Mouse (Mus musculus) splenic B cell, adult 2 months (primary cell): ENCODE measurements around the gene Pkp3.
A peak's percentile ranks its signal among the peaks of the same experiment; 100 is the strongest.
"Not testable (repeated sequence)": the region's sequence is repeated elsewhere in the genome, so short reads cannot be mapped to it uniquely, and the experiment has no call there.

ENCODE experiments used
- DNase-seq: peaks from one replicate; pipeline ENCODE4 v3.0.0-alpha.2; 2011; ENCODE audit warnings: low read depth, low spot score
- H3K27me3 ChIP-seq: 2 replicates; pipeline ENCODE4 v1.6.1; 2012; ENCODE audit warnings: mild to moderate bottlenecking, low read length, moderate library complexity, mixed read lengths; ENCODE audit not compliant: control insufficient read depth, poor library complexity, insufficient read depth, severe bottlenecking
- H3K36me3 ChIP-seq: 2 replicates; pipeline ENCODE4 v1.6.1; 2012; ENCODE audit warnings: mild to moderate bottlenecking, low read length, moderate library complexity, mixed read lengths; ENCODE audit not compliant: control insufficient read depth, poor library complexity, insufficient read depth, severe bottlenecking

Gene Pkp3

DNA sequence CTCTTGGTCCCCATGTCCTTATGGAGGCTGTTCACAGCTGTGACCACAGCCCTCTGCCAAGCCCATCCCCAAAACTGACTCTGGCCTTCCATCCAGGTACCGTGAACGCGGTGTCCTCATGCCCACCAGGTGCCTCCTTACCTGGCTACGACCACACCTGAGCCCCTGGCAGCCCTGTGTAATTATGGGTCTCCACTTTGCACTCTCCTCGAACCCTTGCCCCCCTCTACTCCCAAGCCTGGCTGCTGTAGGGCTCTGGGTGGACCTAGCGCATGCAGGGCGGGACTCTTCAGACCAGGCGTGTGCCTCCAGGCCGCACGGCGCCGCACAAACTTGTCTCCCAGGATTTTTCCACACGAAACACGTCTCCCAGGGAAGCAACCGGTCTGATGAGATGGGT, at the start of gene Pkp3:
Gene Pkp3, plus strand, starts transcription at position 378 of the 400 bp plus-strand sequence.
- no peaks in the 10 kb centered on the region for H3K36me3 ChIP-seq
- no peaks in the 10 kb centered on the region for H3K27me3 ChIP-seq
- DNase-seq: no peak

DNA sequence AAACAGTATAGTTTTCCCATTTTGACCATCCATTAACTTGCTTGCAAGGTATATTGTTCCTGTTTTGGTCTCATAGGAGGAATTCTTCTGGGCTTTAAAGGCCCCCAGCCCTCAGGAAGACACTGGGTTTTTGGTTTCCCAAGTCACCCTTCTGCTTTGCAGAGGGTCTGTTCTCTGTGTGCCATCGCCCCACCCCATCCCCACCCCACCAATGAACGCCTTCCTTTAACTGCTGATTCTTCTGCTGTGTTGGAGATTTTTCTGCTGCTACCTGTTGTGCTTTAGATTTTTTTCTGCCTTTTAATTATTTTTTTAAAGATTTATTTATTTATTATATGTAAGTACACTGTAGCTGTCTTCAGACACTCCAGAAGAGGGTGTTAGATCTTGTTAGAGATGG, 49.2 kb upstream of the Pkp3 start, which contains the start of gene Gm17387:
Gene Gm17387, plus strand, starts transcription at position 301 of the 400 bp plus-strand sequence.
- Histone ChIP-seq H3K27me3 (no peaks in the 10 kb centered on the region), H3K36me3 (no peaks in the 10 kb centered on the region)
- no peak for DNase-seq

DNA sequence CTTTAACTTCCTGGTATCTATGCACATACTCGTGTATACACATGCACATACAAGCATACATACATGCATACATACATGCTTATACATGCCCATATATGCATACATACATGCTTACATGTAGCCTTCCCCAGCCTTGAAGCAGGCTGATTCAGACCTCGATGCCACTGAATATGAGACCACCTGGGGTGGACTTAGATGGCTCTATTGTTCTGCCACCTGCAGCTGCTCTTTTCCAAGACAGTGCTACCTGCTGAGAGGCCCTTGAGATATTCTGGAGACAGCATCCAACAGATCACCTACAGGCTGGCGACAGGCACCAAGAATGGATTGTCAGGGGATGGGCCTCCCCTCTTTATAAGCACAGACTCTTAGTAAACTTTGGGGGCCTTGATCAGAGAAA, 47.6 kb upstream of the Pkp3 start:
- Histone ChIP-seq H3K27me3 (no peaks in the 10 kb centered on the region), H3K36me3 (no peaks in the 10 kb centered on the region)
- DNase-seq: no peak

DNA sequence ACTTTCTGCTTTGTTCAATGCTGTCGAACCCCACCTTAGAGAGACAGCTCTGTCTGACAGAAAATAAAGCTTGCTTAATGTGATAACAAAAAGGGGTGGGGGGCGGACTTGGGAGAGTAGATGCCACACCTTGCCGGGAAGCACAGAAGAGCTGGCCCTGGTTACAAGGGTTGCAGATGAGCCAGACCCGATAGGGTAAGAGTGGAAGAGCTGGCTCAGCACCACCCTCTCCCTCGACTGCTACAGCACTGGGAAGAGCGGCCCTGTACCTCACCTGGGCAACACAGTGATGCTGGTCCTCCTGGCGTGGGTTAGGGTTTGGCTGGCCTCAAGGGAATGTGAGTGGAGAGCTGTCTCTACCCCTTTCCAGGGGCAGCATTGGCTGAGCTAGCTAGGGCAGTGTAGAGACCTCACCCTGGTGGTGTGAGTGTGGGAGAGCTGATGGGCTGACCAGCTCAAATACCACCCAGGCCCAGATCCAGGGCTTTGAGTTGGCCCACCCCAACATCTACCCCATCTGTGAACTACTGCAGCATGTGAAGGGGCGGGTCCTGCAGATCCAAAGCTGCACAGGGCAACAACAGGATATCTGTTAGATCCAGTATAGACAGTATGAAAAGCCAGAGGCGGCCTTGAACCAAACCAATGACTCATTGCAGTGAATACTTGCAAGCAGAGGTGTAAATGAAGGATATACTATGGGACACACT, 45.4 kb upstream of the Pkp3 start:
- DNase-seq: no peak
- no peaks in the 10 kb centered on the region for H3K36me3 ChIP-seq
- H3K27me3 ChIP-seq: no peaks in the 10 kb centered on the region

DNA sequence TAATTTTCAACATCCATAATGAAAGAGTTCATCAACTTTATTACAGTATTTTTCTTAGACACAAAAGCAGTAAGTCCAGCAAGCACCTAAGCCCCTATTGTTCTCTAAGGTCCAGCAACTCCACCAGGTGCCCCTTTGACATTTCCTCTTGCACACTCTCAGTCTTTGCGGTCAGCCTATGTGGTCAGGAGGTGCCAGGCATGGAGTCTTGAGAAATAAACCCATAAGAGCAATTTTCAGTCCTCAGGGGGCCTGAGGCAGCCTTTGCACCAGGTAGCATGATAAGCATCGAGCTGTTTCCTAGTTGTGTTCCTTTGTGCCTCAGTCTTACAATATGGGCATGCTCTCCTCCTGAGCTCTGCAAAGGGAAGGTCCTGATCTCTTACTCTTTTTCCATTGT, 41.4 kb upstream of the Pkp3 start:
- not testable (repeated sequence) for H3K36me3 ChIP-seq

DNA sequence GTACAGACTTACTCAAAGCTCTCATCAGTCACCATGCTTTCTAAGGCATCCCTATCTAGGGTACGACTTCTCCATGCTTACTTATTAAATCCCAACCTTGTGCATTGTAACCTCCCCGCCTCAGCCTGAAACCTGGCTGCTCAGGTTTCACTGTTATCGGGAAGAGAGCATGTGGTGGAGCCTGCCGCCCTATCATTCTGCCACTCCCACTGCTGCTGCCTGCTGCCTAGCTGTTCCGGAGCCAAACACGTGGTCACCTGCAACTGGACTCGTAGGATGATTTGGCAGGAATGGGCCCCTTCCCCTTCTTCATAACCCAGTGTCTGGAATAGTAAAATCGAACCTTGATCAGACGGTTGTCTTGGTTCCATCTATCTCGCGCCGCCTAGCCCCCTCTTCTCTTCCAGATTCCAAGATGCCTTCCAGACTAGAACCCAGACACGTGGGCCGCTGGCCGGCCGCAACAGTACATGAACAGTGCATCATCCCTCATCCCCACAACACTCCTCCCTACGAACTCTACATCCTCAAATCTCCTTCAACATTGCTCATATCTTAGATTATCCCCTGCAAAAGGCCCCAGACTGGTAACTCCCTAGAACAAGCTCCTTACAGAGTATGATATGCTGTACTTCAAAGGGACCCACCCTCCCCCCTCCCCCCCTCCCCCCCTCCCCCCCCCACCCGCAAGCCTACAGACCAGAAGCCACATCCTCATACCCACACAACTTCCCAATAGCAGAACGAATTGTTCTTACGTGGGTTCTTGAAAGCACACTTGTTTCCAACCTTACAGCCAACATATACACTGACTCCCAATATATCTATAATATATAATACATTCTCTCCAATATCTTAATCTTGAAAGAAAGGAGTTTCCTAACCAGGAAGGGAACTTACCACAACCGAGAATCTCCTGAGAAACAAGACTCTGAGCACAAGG, 39.7 kb upstream of the Pkp3 start:
- no peaks in the 10 kb centered on the region for H3K27me3 ChIP-seq
- no peaks in the 10 kb centered on the region for H3K36me3 ChIP-seq
- no peak for DNase-seq

More for the DNA sequence above, 41.4 kb upstream of the Pkp3 start:
- not testable (repeated sequence) for DNase-seq, H3K27me3 ChIP-seq

DNA sequence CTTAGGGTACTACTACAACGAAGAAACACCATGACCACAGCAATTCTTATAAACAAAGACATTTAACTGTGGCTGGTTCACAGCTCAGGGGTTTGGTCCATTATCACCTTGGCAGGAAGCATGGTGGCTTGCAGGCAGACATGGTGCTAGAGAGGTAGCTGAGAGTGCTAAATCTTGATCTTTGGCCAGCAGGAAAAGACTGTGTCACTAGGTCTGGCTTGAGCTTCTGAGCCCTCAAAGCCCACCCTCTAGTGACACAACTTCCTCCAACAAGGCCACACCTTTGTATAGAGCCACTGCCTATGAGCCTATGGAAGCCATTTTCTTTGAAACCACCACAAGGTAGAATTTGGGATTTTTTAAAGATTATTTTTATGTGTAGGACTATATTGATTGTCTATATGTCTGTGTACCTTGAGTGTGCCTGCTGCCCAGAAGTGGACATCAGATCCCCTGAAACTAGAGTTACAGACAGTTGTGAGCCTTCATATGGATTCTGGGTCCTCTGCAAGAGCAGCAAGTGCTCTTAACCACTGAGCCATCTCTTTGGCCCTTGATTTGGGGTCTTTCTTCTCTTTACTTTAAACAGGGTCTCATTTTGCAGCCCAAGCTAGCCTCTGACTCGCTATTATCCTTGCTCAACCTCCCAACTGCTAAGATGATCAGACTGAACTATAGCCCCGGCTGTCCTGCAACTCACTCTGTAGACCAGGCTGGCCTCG, 38.5 kb upstream of the Pkp3 start:
- Histone ChIP-seq H3K27me3 (no peaks in the 10 kb centered on the region), H3K36me3 (no peaks in the 10 kb centered on the region)
- no peak for DNase-seq

DNA sequence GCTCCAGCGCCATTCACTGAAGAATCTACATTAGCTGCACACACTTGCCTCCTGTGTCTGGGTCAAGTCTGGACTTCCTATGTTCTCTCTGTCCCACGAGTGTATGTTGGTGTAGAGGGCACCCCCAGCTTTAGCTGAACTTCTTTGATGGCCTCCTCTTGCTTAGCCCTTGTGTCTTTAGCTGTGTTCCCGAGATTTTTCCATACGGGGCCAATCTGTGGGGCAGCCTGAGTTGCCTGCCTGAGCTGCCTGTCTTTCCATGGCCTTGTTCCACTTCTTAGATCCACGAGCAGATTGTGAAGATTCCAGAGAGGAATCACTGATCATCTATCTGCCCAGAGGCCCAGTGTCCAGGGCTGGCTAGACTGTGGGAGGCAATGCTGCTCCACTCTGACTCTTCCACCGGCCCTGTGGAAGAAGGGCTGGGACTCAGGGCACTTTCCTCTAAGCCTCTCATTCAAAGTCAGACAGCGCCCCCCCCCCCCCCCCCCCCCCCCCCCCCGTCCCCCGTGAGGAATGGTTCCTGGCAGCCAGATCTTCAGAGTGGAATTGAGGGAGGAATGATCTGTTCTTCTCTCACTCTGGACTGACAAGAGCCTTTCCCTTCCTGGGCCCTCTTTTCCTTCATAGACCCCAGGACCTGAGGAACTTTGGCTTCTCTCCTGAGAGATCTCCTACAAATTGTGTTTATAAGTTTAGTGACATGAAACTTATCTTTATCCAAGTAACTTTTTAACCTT, 37.0 kb upstream of the Pkp3 start:
- no peak for DNase-seq
- H3K36me3 ChIP-seq: no peaks in the 10 kb centered on the region
- no peaks in the 10 kb centered on the region for H3K27me3 ChIP-seq

DNA sequence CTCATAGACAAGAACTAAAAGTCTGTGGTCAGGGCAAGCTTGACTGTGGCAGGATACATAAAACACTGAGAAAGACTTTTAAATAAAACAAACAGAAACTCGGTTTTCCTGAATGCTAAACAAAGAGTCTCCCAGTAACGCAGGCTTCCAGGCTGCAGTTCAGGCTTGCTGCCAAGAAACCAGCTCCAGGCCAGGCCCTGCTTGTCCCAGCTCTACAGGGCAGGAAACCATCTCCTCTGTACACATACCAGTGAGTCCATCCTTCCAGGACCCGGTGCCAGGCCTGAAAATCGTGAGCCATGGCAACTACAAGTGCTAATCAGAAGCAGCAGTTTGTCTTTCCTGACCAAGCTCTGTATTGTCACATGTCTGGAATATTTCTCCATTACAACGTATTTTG, 36.4 kb upstream of the Pkp3 start:
- Histone ChIP-seq H3K36me3 (no peaks in the 10 kb centered on the region), H3K27me3 (no peaks in the 10 kb centered on the region)
- no peak for DNase-seq

DNA sequence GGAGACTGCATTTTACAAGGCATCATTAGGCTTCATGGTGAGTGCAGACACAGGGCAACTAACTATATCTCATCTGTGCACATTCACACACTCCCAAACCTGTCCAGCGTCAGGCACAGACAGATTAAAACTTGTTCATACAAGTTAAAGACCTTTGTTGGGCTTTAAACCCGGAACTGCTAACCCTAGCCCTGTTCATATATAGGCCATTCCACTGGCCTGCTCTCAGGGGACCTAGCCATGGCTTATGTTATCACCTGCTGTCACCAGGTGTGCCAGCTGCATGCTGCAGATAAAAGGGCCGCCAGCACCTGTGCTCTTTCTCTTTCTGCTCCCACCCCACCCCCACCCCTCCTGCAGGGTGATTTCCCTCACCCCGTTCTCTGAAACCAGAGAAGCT, 35.5 kb upstream of the Pkp3 start:
- H3K36me3 ChIP-seq: no peaks in the 10 kb centered on the region
- no peak for DNase-seq
- no peaks in the 10 kb centered on the region for H3K27me3 ChIP-seq

DNA sequence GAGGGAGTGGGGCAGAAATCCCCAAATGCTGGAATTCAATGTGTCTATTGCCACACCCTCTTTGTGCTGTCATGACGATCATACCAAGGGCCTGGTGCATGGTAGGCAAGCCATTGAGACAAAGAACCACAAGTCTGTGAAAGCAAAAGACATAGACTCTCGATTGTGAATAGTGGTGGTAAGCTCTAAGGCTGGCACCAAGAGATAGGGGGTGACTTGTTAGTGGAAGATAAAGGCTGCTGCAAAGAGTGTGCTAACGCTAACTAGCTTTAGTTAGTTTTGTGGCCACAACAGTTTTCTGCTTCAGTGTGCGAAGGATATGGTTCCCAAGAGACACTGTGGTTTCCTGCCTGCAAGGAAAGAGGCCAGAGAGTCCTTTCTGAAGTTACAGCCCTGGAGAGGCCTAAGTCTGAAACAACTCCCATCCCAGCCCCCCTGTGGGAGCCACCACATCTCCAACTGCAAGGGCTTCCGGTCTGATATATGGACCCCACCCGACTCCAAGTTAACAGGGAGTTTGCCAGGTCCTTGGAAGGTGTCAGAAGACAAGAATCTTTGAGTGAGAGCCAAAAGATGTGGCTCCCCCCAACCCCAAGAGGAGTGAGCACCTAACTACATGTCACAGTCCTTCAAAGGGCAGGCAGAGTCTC, 31.0 kb upstream of the Pkp3 start:
- H3K36me3 ChIP-seq: no peaks in the 10 kb centered on the region
- peak; percentile 40 for DNase-seq
- H3K27me3 ChIP-seq: no peaks in the 10 kb centered on the region

DNA sequence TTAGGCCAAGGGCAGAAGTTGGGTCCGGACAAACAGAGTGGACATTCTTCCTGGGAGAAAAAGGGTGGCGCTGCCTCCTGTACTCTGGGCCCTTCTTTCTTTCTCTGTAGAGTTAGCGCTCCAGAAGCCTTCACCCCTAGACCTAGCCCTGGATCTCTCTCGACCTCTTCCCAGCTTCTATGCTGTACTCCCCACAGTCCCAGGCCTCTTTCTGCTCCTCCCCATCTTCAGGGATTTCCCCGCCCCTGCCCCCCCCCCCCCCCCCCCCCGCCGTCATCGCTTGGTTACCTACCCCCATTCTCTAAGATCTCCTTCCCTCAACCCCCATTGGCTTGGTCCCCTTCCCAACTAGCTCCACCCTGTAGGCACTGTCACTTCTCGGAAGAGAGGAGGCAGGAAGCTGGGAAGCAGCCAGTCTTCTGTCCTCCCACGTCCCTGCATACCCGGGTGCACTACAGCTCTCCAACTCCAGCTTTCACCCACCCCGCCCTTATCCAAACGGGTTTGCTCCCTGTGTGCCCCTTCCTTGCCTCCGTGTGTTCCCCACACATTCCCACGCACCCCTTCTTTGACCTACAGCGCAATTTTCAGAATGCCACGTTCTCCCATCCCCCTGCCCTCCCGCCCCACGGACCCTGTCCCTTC, 30.3 kb upstream of the Pkp3 start:
- DNase-seq: no peak
- H3K27me3 ChIP-seq: no peaks in the 10 kb centered on the region
- no peaks in the 10 kb centered on the region for H3K36me3 ChIP-seq
